Mouse (Mus musculus) forebrain, embryonic 16.5 days (tissue): Measurements from ENCODE around the gene Atxn2. TPM values are rescaled to one million over a fixed set of nuclear protein-coding genes. Genes with fewer than 3 reads are reported as not detected.
"Not testable (repeated sequence)": the region's sequence is repeated elsewhere in the genome, so short reads cannot be mapped to it uniquely, and the experiment has no call there.

ENCODE experiments used
- ATAC-seq: fragments of 200-750 bp; cut with Nextera tagmentation; 2 replicates; pipeline ENCODE4 v1.8.0; 2017; ENCODE audit warnings: mild to moderate bottlenecking, moderate library complexity
- H3K27ac ChIP-seq: fragments of 300-500 bp; sonication (generic); 2 replicates; pipeline ENCODE4 v1.5.1; 2014; ENCODE audit warnings: low read length, control low read depth
- H3K27me3 ChIP-seq: fragments of 300-500 bp; sonication (generic); replicated peaks from 2 replicates; pipeline ENCODE4 v1.6.1; 2014; ENCODE audit warnings: low read length; ENCODE audit not compliant: control insufficient read depth, insufficient read depth
- H3K36me3 ChIP-seq: fragments of 300-500 bp; sonication (generic); 2 replicates; pipeline ENCODE4 v1.6.1; 2014; ENCODE audit not compliant: control insufficient read depth, insufficient read depth
- H3K4me1 ChIP-seq: fragments of 300-500 bp; sonication (generic); replicated peaks from 2 replicates; pipeline ENCODE4 v1.6.1; 2014; ENCODE audit warnings: low read length; ENCODE audit not compliant: control insufficient read depth, insufficient read depth
- H3K4me2 ChIP-seq: fragments of 300-500 bp; sonication (generic); 2 replicates; pipeline ENCODE4 v1.6.1; 2014; ENCODE audit warnings: mild to moderate bottlenecking, low read length, control low read depth
- H3K4me3 ChIP-seq: fragments of 300-500 bp; sonication (generic); replicated peaks from 2 replicates; pipeline ENCODE4 v1.5.1; 2014; ENCODE audit warnings: mild to moderate bottlenecking, low read length, control low read depth
- H3K9ac ChIP-seq: fragments of 300-500 bp; sonication (generic); replicated peaks from 2 replicates; pipeline ENCODE4 v1.6.1; 2014; ENCODE audit warnings: low read depth, low read length, control low read depth
- H3K9me3 ChIP-seq: fragments of 300-500 bp; sonication (generic); 2 replicates; pipeline ENCODE4 v1.6.1; 2016; ENCODE audit warnings: low read length; ENCODE audit not compliant: control insufficient read depth
- WGBS: fragments of 180-500 bp; shearing (Covaris S2); extraction: QIAGEN DNeasy Blood & Tissue Kit; methylation state at CpG from one replicate; pipeline ENCODE4 v1.1.7; 2014; 5-methylcytosine and 5-hydroxymethylcytosine counted together
- polyA plus RNA-seq: library from polyadenylated mRNA; unstranded; fragments of >200 nt; fragmentation: Nextera tagmentation; extraction: Ambion mirVana; gene quantifications from 2 replicates; pipeline ENCODE4 v1.2.1, GENCODE M21; 2015

Atxn2 gene
- polyA plus RNA-seq, 1 experiment from 2014 or later, result 58.3 TPM

GRCm38 (mm10) chr5:121718462-121718861 is 7.3 kb downstream of the Atxn2 start:
- H3K9ac ChIP-seq, result no peak overlapping the region
- 84% methylated on average over 5 of the region's 5 CpGs for WGBS
- no peak for ATAC-seq
- H3K9me3 ChIP-seq, result no peaks in the 10 kb centered on the region
- H3K4me2 ChIP-seq, result no peak overlapping the region
- no peak overlapping the region for H3K4me3 ChIP-seq
- H3K36me3 ChIP-seq, result no peaks in the 10 kb centered on the region
- H3K4me1 ChIP-seq, result peaks cover 28% of the 10 kb centered on the region
- H3K27me3 ChIP-seq, result no peaks in the 10 kb centered on the region
- no peak overlapping the region for H3K27ac ChIP-seq

GRCm38 (mm10) chr5:121720888-121721585 is 9.9 kb downstream of the Atxn2 start:
- H3K9me3 ChIP-seq, result no peaks in the 10 kb centered on the region
- H3K4me2 ChIP-seq, result no peak overlapping the region
- H3K27ac ChIP-seq, result no peak overlapping the region
- no peak overlapping the region for H3K4me3 ChIP-seq
- H3K9ac ChIP-seq, result no peak overlapping the region
- no peaks in the 10 kb centered on the region for H3K36me3 ChIP-seq
- no peaks in the 10 kb centered on the region for H3K27me3 ChIP-seq
- no peak for ATAC-seq
- peaks cover 9% of the 10 kb centered on the region; the same call in 1 of the 2 replicates for H3K4me1 ChIP-seq
- 80% methylated on average over 5 of the region's 5 CpGs for WGBS

- Histone ChIP-seq H3K9ac (no peak overlapping the region), H3K9me3 (no peaks in the 10 kb centered on the region), H3K4me1 (peaks cover 6% of the 10 kb centered on the region; the same call in 1 of the 2 replicates), H3K4me2 (no peak overlapping the region), H3K4me3 (no peak overlapping the region), H3K36me3 (no peaks in the 10 kb centered on the region), H3K27ac (no peak overlapping the region), H3K27me3 (no peaks in the 10 kb centered on the region)
- no peak for ATAC-seq
- WGBS, result 86% methylated on average over 3 of the region's 3 CpGs
These were observed 10.7 kb downstream of the Atxn2 start for GRCm38 (mm10) chr5:121721841-121722240.

GRCm38 (mm10) chr5:121724678-121725077 is 13.5 kb downstream of the Atxn2 start:
- H3K36me3 ChIP-seq, result no peaks in the 10 kb centered on the region
- WGBS, result 90% methylated on average over 1 of the region's 1 CpGs
- no peak for ATAC-seq

GRCm38 (mm10) chr5:121730057-121730456 is 18.9 kb downstream of the Atxn2 start:
- no peak overlapping the region for H3K9ac ChIP-seq
- no peak for ATAC-seq
- WGBS, result 99% methylated on average over 2 of the region's 2 CpGs
- no peak overlapping the region for H3K27ac ChIP-seq
- no peaks in the 10 kb centered on the region for H3K36me3 ChIP-seq
- H3K4me1 ChIP-seq, result no peaks in the 10 kb centered on the region
- no peak overlapping the region for H3K4me3 ChIP-seq
- no peaks in the 10 kb centered on the region for H3K27me3 ChIP-seq
- H3K9me3 ChIP-seq, result no peaks in the 10 kb centered on the region
- no peak overlapping the region for H3K4me2 ChIP-seq

More at GRCm38 (mm10) chr5:121724678-121725077, 13.5 kb downstream of the Atxn2 start:
- Histone ChIP-seq H3K4me1 (no peaks in the 10 kb centered on the region), H3K27ac (no peak overlapping the region), H3K9ac (no peak overlapping the region), H3K4me2 (no peak overlapping the region), H3K9me3 (no peaks in the 10 kb centered on the region), H3K27me3 (no peaks in the 10 kb centered on the region), H3K4me3 (no peak overlapping the region)

GRCm38 (mm10) chr5:121736641-121737040 is 25.5 kb downstream of the Atxn2 start:
- 93% methylated on average over 3 of the region's 3 CpGs for WGBS
- Histone ChIP-seq H3K27me3 (no peaks in the 10 kb centered on the region), H3K4me2 (no peak overlapping the region), H3K27ac (no peak overlapping the region), H3K4me1 (no peaks in the 10 kb centered on the region), H3K9ac (no peak overlapping the region), H3K9me3 (no peaks in the 10 kb centered on the region), H3K4me3 (no peak overlapping the region), H3K36me3 (no peaks in the 10 kb centered on the region)
- no peak for ATAC-seq

GRCm38 (mm10) chr5:121738162-121738561 is 27.0 kb downstream of the Atxn2 start:
- H3K4me1 ChIP-seq, H3K36me3 ChIP-seq, H3K9me3 ChIP-seq, ATAC-seq, H3K4me3 ChIP-seq, H3K27ac ChIP-seq, H3K4me2 ChIP-seq, H3K9ac ChIP-seq, H3K27me3 ChIP-seq: not testable (repeated sequence)
- WGBS, result 75% methylated on average over 1 of the region's 2 CpGs

GRCm38 (mm10) chr5:121738576-121739191 is 27.5 kb downstream of the Atxn2 start:
- 98% methylated on average over 7 of the region's 7 CpGs for WGBS
- no peaks in the 10 kb centered on the region for H3K27me3 ChIP-seq
- H3K4me1 ChIP-seq, result no peaks in the 10 kb centered on the region
- ATAC-seq, result no peak
- no peaks in the 10 kb centered on the region for H3K36me3 ChIP-seq
- H3K27ac ChIP-seq, result no peak overlapping the region
- H3K9me3 ChIP-seq, result no peaks in the 10 kb centered on the region
- H3K9ac ChIP-seq, result no peak overlapping the region
- H3K4me3 ChIP-seq, result no peak overlapping the region
- H3K4me2 ChIP-seq, result no peak overlapping the region

GRCm38 (mm10) chr5:121740516-121740915 is 29.4 kb downstream of the Atxn2 start:
- H3K27me3 ChIP-seq, result no peaks in the 10 kb centered on the region
- WGBS, result 98% methylated on average over 1 of the region's 1 CpGs
- no peaks in the 10 kb centered on the region for H3K4me1 ChIP-seq
- no peak overlapping the region for H3K4me3 ChIP-seq
- H3K27ac ChIP-seq, result no peak overlapping the region
- H3K9me3 ChIP-seq, result no peaks in the 10 kb centered on the region
- no peaks in the 10 kb centered on the region for H3K36me3 ChIP-seq
- H3K9ac ChIP-seq, result no peak overlapping the region
- H3K4me2 ChIP-seq, result no peak overlapping the region
- no peak for ATAC-seq
